Mouse (Mus musculus) c-Kit-positive CD71-negative TER-119-negative erythroid progenitor cells, embryonic 14.5 days (primary cell): ENCODE results near the gene Myo3b.

Source experiments
- DNase-seq: peaks from one replicate; pipeline ENCODE4 v3.0.0-alpha.2; 2013; ENCODE audit warnings: low read depth

Myo3b gene

DNA sequence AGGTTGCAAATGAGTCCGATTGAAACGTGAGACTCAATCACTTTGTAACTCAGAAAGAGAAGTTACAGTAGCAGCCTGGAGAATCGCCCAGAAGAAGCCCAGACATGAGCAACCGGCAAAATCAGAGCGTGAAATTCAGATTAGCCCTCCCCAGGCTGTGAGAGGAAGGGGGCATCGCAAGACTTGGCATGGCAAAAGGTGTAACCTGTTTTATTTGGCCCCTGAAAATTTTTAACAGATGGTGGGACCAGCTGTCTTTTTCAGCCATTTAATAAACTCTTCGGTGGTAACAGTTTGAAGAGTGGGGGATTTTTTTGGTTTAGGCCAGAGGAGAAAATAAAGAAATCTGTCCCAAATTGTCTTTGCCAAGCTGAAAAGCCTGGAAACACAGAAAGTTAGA, 405.2 kb downstream of the Myo3b start:
- DNase-seq: no peak

DNA sequence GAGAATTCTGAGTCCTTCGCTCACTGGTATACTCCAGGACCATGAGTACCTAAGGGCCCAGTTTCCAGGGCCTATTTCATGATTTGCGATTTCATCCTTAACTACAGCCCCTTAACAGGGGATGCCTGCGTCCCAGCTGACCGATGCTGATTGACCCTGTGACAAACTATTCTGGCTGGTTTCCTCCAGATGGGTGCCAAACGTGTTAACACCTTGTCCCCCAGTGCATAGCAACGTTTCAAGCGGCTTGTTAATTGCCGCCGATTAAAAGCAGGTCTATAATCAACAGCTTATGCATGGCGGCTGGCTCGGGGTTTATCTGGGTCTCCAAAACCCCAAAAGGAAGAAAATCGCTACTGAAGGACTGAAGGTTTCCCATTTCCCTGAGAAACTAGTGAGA, 417.3 kb downstream of the Myo3b start:
- no peak for DNase-seq

DNA sequence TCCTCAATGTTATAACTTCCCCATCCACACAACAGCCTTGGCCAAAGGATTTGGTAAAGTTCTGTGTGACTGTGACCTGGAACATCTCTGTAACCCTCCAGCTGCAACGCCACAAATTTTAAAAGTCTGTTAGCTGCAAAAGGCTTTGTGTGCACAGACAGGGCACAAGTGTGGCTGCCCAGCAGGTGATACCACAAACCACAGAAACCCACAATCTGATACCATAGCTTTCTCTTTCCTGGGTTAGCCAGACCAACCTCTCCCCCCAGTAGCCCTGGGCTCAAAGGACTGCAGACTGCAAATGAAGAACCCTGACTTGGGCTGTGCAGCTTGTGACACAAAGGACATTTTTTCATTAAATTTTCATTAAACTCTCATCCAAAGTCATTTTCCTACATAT, 424.7 kb downstream of the Myo3b start:
- DNase-seq: no peak

DNA sequence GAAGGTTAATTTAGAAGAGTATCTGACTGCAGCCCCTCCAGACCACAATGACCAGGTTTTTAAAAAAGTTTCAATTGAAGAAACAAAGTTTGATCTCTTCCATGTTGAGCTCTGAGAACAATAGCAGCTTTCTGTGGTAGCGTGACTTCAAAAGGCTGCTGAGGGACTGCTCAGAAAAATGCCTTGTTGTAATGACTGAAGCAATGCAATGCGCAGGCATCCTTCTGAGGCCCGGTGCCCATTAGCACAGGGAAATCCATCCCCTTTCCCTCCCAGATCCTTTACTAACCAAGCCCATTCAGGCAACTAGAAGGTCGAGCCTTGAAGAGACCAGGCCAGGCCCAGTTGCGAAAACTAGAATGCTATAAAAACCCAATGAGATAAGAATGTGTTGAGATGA, 432.2 kb downstream of the Myo3b start:
- no peak for DNase-seq

DNA sequence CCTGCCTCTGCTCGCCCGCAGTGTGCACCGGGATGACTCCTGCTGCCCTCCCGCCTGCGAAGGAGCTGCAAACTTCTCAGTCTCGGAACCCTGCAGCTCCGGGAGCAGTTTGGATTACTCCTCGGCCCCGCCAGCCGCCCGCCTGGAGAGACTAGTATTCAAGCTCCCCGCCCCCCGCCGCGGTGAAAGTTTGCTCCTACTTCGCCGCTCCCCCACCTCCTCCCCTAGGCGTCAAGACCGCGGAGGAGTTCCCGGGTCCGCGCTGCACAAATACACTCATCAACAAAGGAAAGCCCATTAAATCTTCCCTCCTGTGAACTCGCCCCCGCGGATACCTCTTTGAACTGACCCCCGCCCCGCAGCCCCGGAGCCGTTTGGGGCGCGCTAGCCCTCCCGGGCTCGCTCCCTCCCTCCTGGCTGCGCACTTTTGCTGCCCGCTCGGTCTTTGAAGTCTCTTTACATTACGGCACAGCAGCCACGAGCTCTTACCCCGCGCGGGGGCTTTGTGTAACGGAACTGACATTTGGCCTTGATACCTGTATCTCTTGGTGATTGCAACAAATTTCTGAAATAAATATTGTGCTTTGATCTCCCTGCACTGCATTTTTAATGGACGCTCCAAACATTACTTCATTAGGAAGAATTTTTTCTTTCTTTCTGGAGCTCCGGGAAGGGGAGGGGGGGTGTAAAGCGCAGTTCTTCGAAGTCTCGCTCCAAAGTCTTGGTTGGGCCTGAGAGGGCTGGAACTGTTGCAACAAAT, 433.1 kb downstream of the Myo3b start:
- DNase-seq: no peak
